Mouse (Mus musculus) CH12.LX (cell line): ENCODE results near the gene Rab13. TPM values are rescaled to one million over a fixed set of nuclear protein-coding genes. Genes with fewer than 3 reads are reported as not detected.

ENCODE experiments used
- DNase-seq: peaks from one replicate; pipeline ENCODE4 v3.0.0-alpha.2; 2013; ENCODE audit errors: extremely low read depth
- H3K27ac ChIP-seq: 2 replicates; pipeline ENCODE4 v1.5.1; 2012; ENCODE audit warnings: low read depth, mild to moderate bottlenecking, control low read depth, moderate library complexity; ENCODE audit not compliant: insufficient read depth
- H3K27me3 ChIP-seq: replicated peaks from 2 replicates; pipeline ENCODE3; 2012; ENCODE audit warnings: inconsistent platforms
- H3K36me3 ChIP-seq, 2 experiments: replicated peaks in 1 of 2; 2 replicates each; pipeline versions ENCODE3 to v1.6.1; 2012; ENCODE audit warnings: inconsistent platforms in 1 of 2, low read length in 1 of 2, mild to moderate bottlenecking in 1 of 2, mixed read lengths in 1 of 2, moderate library complexity in 1 of 2; ENCODE audit not compliant: control insufficient read depth in 1 of 2, insufficient read depth in 1 of 2
- H3K4me1 ChIP-seq, 2 experiments: 2 replicates each; pipeline ENCODE4 v1.6.1; 2012; ENCODE audit warnings: inconsistent platforms in 1 of 2, moderate library complexity in 1 of 2; ENCODE audit not compliant: insufficient read depth in 2 of 2, control insufficient read depth in 1 of 2
- H3K4me2 ChIP-seq: 2 replicates; pipeline ENCODE4 v1.6.1; 2012; ENCODE audit warnings: low read depth, mild to moderate bottlenecking, control low read depth; ENCODE audit not compliant: poor library complexity, insufficient read depth, severe bottlenecking
- H3K4me3 ChIP-seq, 3 experiments: fragments of 150-350 bp in 1 of 3; sonication (generic) in 1 of 3; replicated peaks in 1 of 3; 2 replicates each; pipeline versions ENCODE3 to v1.5.1; 2011 to 2012; ENCODE audit warnings: low read depth in 2 of 3, low read length in 2 of 3, mild to moderate bottlenecking in 2 of 3, moderate library complexity in 2 of 3, control low read depth in 1 of 3, improper control_type of control experiment in 1 of 3, inconsistent platforms in 1 of 3, mixed read lengths in 1 of 3; ENCODE audit not compliant: poor library complexity in 1 of 3
- H3K79me2 ChIP-seq: replicated peaks from 2 replicates; pipeline ENCODE4 v1.6.1; 2012; ENCODE audit warnings: mild to moderate bottlenecking, moderate library complexity; ENCODE audit not compliant: control insufficient read depth, poor library complexity, insufficient read depth, severe bottlenecking; ENCODE audit errors: extremely low read depth
- H3K9ac ChIP-seq: 2 replicates; pipeline ENCODE4 v1.6.1; 2012; ENCODE audit warnings: low read depth, mild to moderate bottlenecking, control low read depth, moderate library complexity; ENCODE audit not compliant: insufficient read depth
- H3K9me3 ChIP-seq: replicated peaks from 2 replicates; pipeline ENCODE3; 2012; ENCODE audit warnings: low read length, inconsistent platforms, mixed read lengths
- BHLHE40 ChIP-seq: IDR thresholded peaks from 2 replicates; pipeline ENCODE4 v1.6.1; 2011; ENCODE audit warnings: mild to moderate bottlenecking, low read depth, low read length, improper control_type of control experiment
- CHD2 ChIP-seq: IDR thresholded peaks from 2 replicates; pipeline ENCODE4 v1.6.1; 2011; ENCODE audit warnings: low read length, improper control_type of control experiment
- CTCF ChIP-seq, 2 experiments: IDR thresholded peaks in 1 of 2; conservative IDR thresholded peaks in 1 of 2; 2 replicates each; pipeline ENCODE4 v1.5.1; 2011 to 2012; ENCODE audit warnings: low read depth in 2 of 2, low read length in 2 of 2, improper control_type of control experiment in 1 of 2, inconsistent platforms in 1 of 2, mild to moderate bottlenecking in 1 of 2, moderate library complexity in 1 of 2
- E2F4 ChIP-seq: IDR thresholded peaks from 2 replicates; pipeline ENCODE4 v1.6.1; 2011; ENCODE audit warnings: low read depth, low read length, improper control_type of control experiment; ENCODE audit not compliant: insufficient replicate concordance
- ELF1 ChIP-seq: IDR thresholded peaks from 2 replicates; pipeline ENCODE4 v1.6.1; 2014; ENCODE audit warnings: low read depth, mild to moderate bottlenecking, inconsistent platforms, low read length, improper control_type of control experiment
- EP300 ChIP-seq: IDR thresholded peaks from 2 replicates; pipeline ENCODE4 v1.6.1; 2011; ENCODE audit warnings: low read length, improper control_type of control experiment
- GABPA ChIP-seq: IDR thresholded peaks from 2 replicates; pipeline ENCODE4 v1.6.1; 2012; ENCODE audit warnings: low read depth, low read length, improper control_type of control experiment, inconsistent platforms; ENCODE audit not compliant: insufficient replicate concordance
- IRF4 ChIP-seq: IDR thresholded peaks from 2 replicates; pipeline ENCODE4 v1.6.1; 2014; ENCODE audit warnings: low read depth, mild to moderate bottlenecking, inconsistent platforms, low read length, improper control_type of control experiment
- JUN ChIP-seq: IDR thresholded peaks from 2 replicates; pipeline ENCODE4 v1.6.1; 2011; ENCODE audit warnings: low read depth, mild to moderate bottlenecking, low read length, improper control_type of control experiment, moderate library complexity; ENCODE audit not compliant: insufficient read depth
- JUND ChIP-seq: conservative IDR thresholded peaks from 2 replicates; pipeline ENCODE4 v1.6.1; 2011; ENCODE audit warnings: low read depth, low read length, improper control_type of control experiment
- KAT2A ChIP-seq: IDR thresholded peaks from 2 replicates; pipeline ENCODE4 v1.6.1; 2012; ENCODE audit warnings: low read length, improper control_type of control experiment, inconsistent platforms; ENCODE audit not compliant: insufficient replicate concordance
- MAFK ChIP-seq: IDR thresholded peaks from 2 replicates; pipeline ENCODE4 v1.6.1; 2011; ENCODE audit warnings: low read length, improper control_type of control experiment; ENCODE audit not compliant: insufficient replicate concordance
- MAZ ChIP-seq: IDR thresholded peaks from 2 replicates; pipeline ENCODE4 v1.6.1; 2012; ENCODE audit warnings: low read depth, mild to moderate bottlenecking, inconsistent platforms, low read length, improper control_type of control experiment, moderate library complexity
- MEF2A ChIP-seq: IDR thresholded peaks from 2 replicates; pipeline ENCODE4 v1.6.1; 2014; ENCODE audit warnings: low read depth, mild to moderate bottlenecking, inconsistent platforms, low read length, improper control_type of control experiment, borderline replicate concordance
- MXI1 ChIP-seq: IDR thresholded peaks from 2 replicates; pipeline ENCODE4 v1.6.1; 2011; ENCODE audit warnings: mild to moderate bottlenecking, low read depth, low read length, improper control_type of control experiment
- NELFE ChIP-seq: IDR thresholded peaks from 2 replicates; pipeline ENCODE4 v1.6.1; 2011; ENCODE audit warnings: low read depth, low read length, improper control_type of control experiment
- PAX5 ChIP-seq: IDR thresholded peaks from 2 replicates; pipeline ENCODE4 v1.6.1; 2012; ENCODE audit warnings: low read length, inconsistent platforms, mixed read lengths
- POLR2AphosphoS2 ChIP-seq: IDR thresholded peaks from 2 replicates; pipeline ENCODE4 v1.6.1; 2011; ENCODE audit warnings: low read depth, low read length, improper control_type of control experiment
- RAD21 ChIP-seq: IDR thresholded peaks from 2 replicates; pipeline ENCODE4 v1.6.1; 2011; ENCODE audit warnings: low read depth, mild to moderate bottlenecking, low read length, improper control_type of control experiment, moderate library complexity
- RCOR1 ChIP-seq: conservative IDR thresholded peaks from 2 replicates; pipeline ENCODE4 v1.6.1; 2012; ENCODE audit warnings: low read depth, mild to moderate bottlenecking, inconsistent platforms, low read length, improper control_type of control experiment
- SIN3A ChIP-seq: IDR thresholded peaks from 2 replicates; pipeline ENCODE4 v1.6.1; 2012; ENCODE audit warnings: low read length, improper control_type of control experiment, inconsistent platforms
- TBP ChIP-seq: conservative IDR thresholded peaks from 2 replicates; pipeline ENCODE4 v1.6.1; 2011; ENCODE audit warnings: low read depth, low read length, improper control_type of control experiment
- TCF12 ChIP-seq: IDR thresholded peaks from 2 replicates; pipeline ENCODE4 v1.6.1; 2014; ENCODE audit warnings: low read depth, mild to moderate bottlenecking, inconsistent platforms, low read length, improper control_type of control experiment
- UBTF ChIP-seq: IDR thresholded peaks from 2 replicates; pipeline ENCODE4 v1.6.1; 2012; ENCODE audit warnings: low read depth, mild to moderate bottlenecking, inconsistent platforms, low read length, improper control_type of control experiment, moderate library complexity
- USF1 ChIP-seq: IDR thresholded peaks from 2 replicates; pipeline ENCODE4 v1.6.1; 2014; ENCODE audit warnings: low read depth, mild to moderate bottlenecking, inconsistent platforms, low read length, improper control_type of control experiment
- ZKSCAN1 ChIP-seq: IDR thresholded peaks from 2 replicates; pipeline ENCODE4 v1.6.1; 2012; ENCODE audit warnings: low read depth, inconsistent platforms, low read length, improper control_type of control experiment, borderline replicate concordance
- ZMIZ1 ChIP-seq: IDR thresholded peaks from 2 replicates; pipeline ENCODE4 v1.6.1; 2012; ENCODE audit warnings: low read depth, mild to moderate bottlenecking, inconsistent platforms, low read length, improper control_type of control experiment
- ZNF384 ChIP-seq: IDR thresholded peaks from 2 replicates; pipeline ENCODE4 v1.6.1; 2012; ENCODE audit warnings: low read depth, low read length, improper control_type of control experiment, inconsistent platforms
- dilution Hi-C: fragments of 300-500 bp; cut with MboI; formaldehyde crosslinking; loops from 2 replicates; pipeline ENCODE4 v1.14.3; 2020; ENCODE audit warnings: low sequenced_read_pairs; ENCODE audit not compliant: extremely low pct_unique_long_range_greater_than_20kb, extremely low pct_ligation_motif_present
- in situ Hi-C: fragments of 300-500 bp; cut with MboI; formaldehyde crosslinking; loops from 3 replicates; pipeline ENCODE4 v1.14.3; 2019; ENCODE audit warnings: low sequenced_read_pairs, low pct_ligation_motif_present, low pct_unique_long_range_greater_than_20kb, mixed read lengths
- polyA plus RNA-seq: library from polyadenylated mRNA; unstranded; fragments of >175 nt; gene quantifications from 2 replicates; pipeline ENCODE4 v1.2.1, GENCODE M21; 2012; ENCODE audit warnings: low read depth; ENCODE audit not compliant: insufficient read length
- total RNA-seq, 2 experiments: library from RNA; depleted of rRNA; stranded (reverse); fragments of 300-350 nt in 1 of 2; fragments of >200 nt in 1 of 2; gene quantifications; 2 replicates each; pipeline ENCODE4 v1.2.3; 2012 to 2014

The Rab13 gene
- total and polyA plus RNA-seq, 3 experiments: 0.63 to 3.3 TPM; not detected in 1

- TF ChIP-seq IRF4 (peak; percentile 33), MAFK (no peak), TBP (0 out of 2 replicates have a peak, but pooled peaks have one; percentile 10), ZKSCAN1 (no peak), EP300 (0 out of 2 replicates have a peak, but pooled peaks have one; percentile 13)
- peak; percentile 78 for DNase-seq
Measured at GRCm38 (mm10) chr3:90231075-90231474, 17.6 kb downstream of the Rab13 start.

GRCm38 (mm10) chr3:90231507-90232333 lies 18.2 kb downstream of the Rab13 start, which contains the start of gene Jtb:
Jtb (plus strand) TSS chr3:90231597.
- Histone ChIP-seq H3K36me3 (peaks cover 23 to 31% of the 10 kb centered on the region in 2 experiments), H3K9ac (peak within 1 kb of the TSS; percentile 69), H3K9me3 (peaks cover 6% of the 10 kb centered on the region), H3K4me1 (peaks cover 0 to 15% of the 10 kb centered on the region in 2 experiments; a peak in 2 of 4 replicates), H3K4me3 (peak within 1 kb of the TSS; percentile 67 to 91 (median 72)), H3K27ac (peak within 1 kb of the TSS; percentile 87), H3K4me2 (peak within 1 kb of the TSS; percentile 71), H3K27me3 (no peaks in the 10 kb centered on the region), H3K79me2 (peaks cover 9% of the 10 kb centered on the region)
- in situ Hi-C loops (no loop called here), dilution Hi-C loops (no loop called here)
- DNase-seq: peak; percentile 94
- TF ChIP-seq ZNF384 (no peak), MAFK (0 out of 2 replicates have a peak, but pooled peaks have one; percentile 8), MAZ (no peak), BHLHE40 (peak; percentile 99), PAX5 (no peak), EP300 (0 out of 2 replicates have a peak, but pooled peaks have one; percentile 30), TCF12 (peak; percentile 77; the same call in 1 of the 2 replicates), SIN3A (peak; percentile 90), NELFE (peak; percentile 73), MXI1 (peak; percentile 84), JUND (no peak), POLR2AphosphoS2 (peak; percentile 38; the same call in 1 of the 2 replicates), USF1 (peak; percentile 87), GABPA (peak; percentile 44; the same call in 1 of the 2 replicates), RCOR1 (0 out of 2 replicates have a peak, but pooled peaks have one; percentile 31), CHD2 (peak; percentile 91), MEF2A (peak; percentile 63), E2F4 (peak; percentile 62; the same call in 1 of the 2 replicates), JUN (no peak), RAD21 (no peak), UBTF (peak; percentile 70; the same call in 1 of the 2 replicates), ZKSCAN1 (no peak), KAT2A (peak; percentile 90; the same call in 1 of the 2 replicates), IRF4 (peak; percentile 47), ZMIZ1 (peak; percentile 72; the same call in 1 of the 2 replicates), ELF1 (peak; percentile 92), CTCF (conservative IDR thresholded peaks at IDR 0.05 in 1 of 2, IDR thresholded peaks at IDR 0.05 in 1 of 2; ENCODE audit: low read depth in 2 of 2, low read length in 2 of 2) (no peak)

More at GRCm38 (mm10) chr3:90231075-90231474, 17.6 kb downstream of the Rab13 start:
- peak overlapping the region; percentile 67 to 91 (median 72) for H3K4me3 ChIP-seq
- peak overlapping the region; percentile 87 for H3K27ac ChIP-seq
- H3K27me3 ChIP-seq: no peaks in the 10 kb centered on the region
- H3K79me2 ChIP-seq: peaks cover 9% of the 10 kb centered on the region
- dilution Hi-C loops: no loop called here
- H3K36me3 ChIP-seq: peaks cover 21 to 27% of the 10 kb centered on the region in 2 experiments
- H3K9ac ChIP-seq: peak overlapping the region; percentile 34
- peaks cover 0 to 15% of the 10 kb centered on the region in 2 experiments; a peak in 2 of 4 replicates for H3K4me1 ChIP-seq
- H3K9me3 ChIP-seq: peaks cover 6% of the 10 kb centered on the region
- H3K4me2 ChIP-seq: peak overlapping the region; percentile 52; the same call in 1 of the 2 replicates
- in situ Hi-C loops: no loop called here
